Mouse (Mus musculus) adrenal gland, postnatal 25 days (tissue): ENCODE data around the gene Sppl3. TPM values are rescaled to one million over a fixed set of nuclear protein-coding genes. Genes with fewer than 3 reads are reported as not detected.

ENCODE experiments used
- total RNA-seq: library from RNA; stranded (reverse); gene quantifications from 2 replicates; pipeline ENCODE4 v1.2.3, GENCODE M21; 2021

The Sppl3 gene
- total RNA-seq, 1 experiment from 2014 or later = 59.0 TPM

Other genes with a start within 250 kb of the Sppl3 start
- gene Ankrd13a, start 236.5 kb upstream of the Sppl3 start, total RNA-seq = 74.6 and 93.8 TPM in 2 replicates
- gene Git2, start 235.6 kb upstream of the Sppl3 start, total RNA-seq = 50.4 and 52.3 TPM in 2 replicates
- gene 1500011B03Rik, start 187.7 kb upstream of the Sppl3 start, total RNA-seq = 35.7 and 47.5 TPM in 2 replicates
- gene 4930519G04Rik, start 157.5 kb upstream of the Sppl3 start, total RNA-seq = not detected in 2 replicates
- gene Gm9936, start 152.5 kb upstream of the Sppl3 start, total RNA-seq = 0.09 TPM in 1 of 2 replicates, not detected in the other
- gene Oasl2, start 114.2 kb upstream of the Sppl3 start, total RNA-seq = 10.7 and 18.9 TPM in 2 replicates
- gene Oasl1, start 87.9 kb upstream of the Sppl3 start, total RNA-seq = 1.3 and 1.8 TPM in 2 replicates
- gene 2210016L21Rik, start 69.0 kb upstream of the Sppl3 start, total RNA-seq = 34.0 and 46.2 TPM in 2 replicates
- 0.29 TPM in 1 of 2 replicates, not detected in the other for gene Hnf1a, start 40.0 kb upstream of the Sppl3 start, total RNA-seq
- gene Gm10401, start 87.2 kb downstream of the Sppl3 start, total RNA-seq = not detected in 2 replicates
- 181 and 197 TPM in 2 replicates for gene Acads, start 108.2 kb downstream of the Sppl3 start, total RNA-seq
- 36.2 and 41.3 TPM in 2 replicates for gene Unc119b, start 123.8 kb downstream of the Sppl3 start, total RNA-seq
- gene Mlec, start 147.0 kb downstream of the Sppl3 start, total RNA-seq = 139 and 194 TPM in 2 replicates
- 36.4 and 44.4 TPM in 2 replicates for gene Cabp1, start 183.2 kb downstream of the Sppl3 start, total RNA-seq
- 77.2 and 94.0 TPM in 2 replicates for gene Pop5, start 224.7 kb downstream of the Sppl3 start, total RNA-seq